Mouse (Mus musculus) neural tube, embryonic 13.5 days (tissue): ENCODE measurements around the gene Cbx8. TPM values are rescaled to one million over a fixed set of nuclear protein-coding genes. Genes with fewer than 3 reads are reported as not detected.

ENCODE experiments used
- ATAC-seq: fragments of 200-750 bp; cut with Nextera tagmentation; 2 replicates; pipeline ENCODE4 v1.8.0; 2017; ENCODE audit warnings: low read depth, mild to moderate bottlenecking, moderate TSS enrichment, moderate library complexity
- H3K27ac ChIP-seq: fragments of 300-500 bp; sonication (generic); replicated peaks from 2 replicates; pipeline ENCODE4 v1.5.1; 2015; ENCODE audit warnings: moderate library complexity, mild to moderate bottlenecking, inconsistent platforms
- H3K27me3 ChIP-seq: fragments of 300-500 bp; sonication (generic); 2 replicates; pipeline ENCODE4 v1.6.1; 2015; ENCODE audit warnings: mild to moderate bottlenecking, inconsistent platforms
- H3K36me3 ChIP-seq: fragments of 300-500 bp; sonication (generic); 2 replicates; pipeline ENCODE4 v1.6.1; 2015; ENCODE audit warnings: mild to moderate bottlenecking, inconsistent platforms
- H3K4me1 ChIP-seq: fragments of 300-500 bp; sonication (generic); replicated peaks from 2 replicates; pipeline ENCODE4 v1.6.1; 2015; ENCODE audit warnings: inconsistent platforms
- H3K4me2 ChIP-seq: fragments of 300-500 bp; sonication (generic); 2 replicates; pipeline ENCODE4 v1.6.1; 2015; ENCODE audit warnings: inconsistent platforms, mild to moderate bottlenecking, moderate library complexity
- H3K4me3 ChIP-seq: fragments of 300-500 bp; sonication (generic); 2 replicates; pipeline ENCODE4 v1.5.1; 2015; ENCODE audit warnings: mild to moderate bottlenecking, inconsistent platforms
- H3K9ac ChIP-seq: fragments of 300-500 bp; sonication (generic); 2 replicates; pipeline ENCODE4 v1.6.1; 2015; ENCODE audit warnings: moderate library complexity, mild to moderate bottlenecking, inconsistent platforms
- H3K9me3 ChIP-seq: fragments of 300-500 bp; sonication (generic); 2 replicates; pipeline ENCODE4 v1.6.1; 2016; ENCODE audit warnings: inconsistent platforms
- whole genome bisulfite sequencing: fragments of 180-500 bp; shearing (Covaris S2); methylation state at CpG from one replicate; pipeline ENCODE4 v1.1.7; 2015; 5-methylcytosine and 5-hydroxymethylcytosine counted together
- polyA plus RNA-seq: library from polyadenylated mRNA; unstranded; fragments of >200 nt; fragmentation: Nextera tagmentation; extraction: Ambion mirVana; gene quantifications from 2 replicates; pipeline ENCODE4 v1.2.1, GENCODE M21; 2015

Gene Cbx8
- polyA plus RNA-seq, 1 experiment from 2014 or later: 8.5 TPM

GRCm38 (mm10) chr11:119083724-119084445, 43.1 kb upstream of the Cbx8 start:
- Histone ChIP-seq H3K27me3 (peaks cover 73% of the 10 kb centered on the region), H3K9me3 (no peaks in the 10 kb centered on the region), H3K4me2 (peak overlapping the region; percentile 86), H3K4me3 (peak overlapping the region; percentile 79), H3K9ac (peak overlapping the region; percentile 95), H3K36me3 (peaks cover 25% of the 10 kb centered on the region), H3K27ac (peak overlapping the region; percentile 99), H3K4me1 (peaks cover 77% of the 10 kb centered on the region)
- ATAC-seq: no peak
- WGBS: 4% methylated on average over 28 of the region's 28 CpGs

- Histone ChIP-seq H3K36me3 (peaks cover 25% of the 10 kb centered on the region), H3K27me3 (peaks cover 67% of the 10 kb centered on the region), H3K4me3 (peak overlapping the region; percentile 79), H3K4me2 (peak overlapping the region; percentile 86), H3K4me1 (peaks cover 83% of the 10 kb centered on the region), H3K9me3 (no peaks in the 10 kb centered on the region), H3K9ac (peak overlapping the region; percentile 95), H3K27ac (no peak overlapping the region)
- no peak for ATAC-seq
- 10% methylated on average over 20 of the region's 20 CpGs for WGBS
Observed at GRCm38 (mm10) chr11:119082638-119083599, 42.1 kb upstream of the Cbx8 start.

- Histone ChIP-seq H3K4me1 (peaks cover 78% of the 10 kb centered on the region), H3K9me3 (no peaks in the 10 kb centered on the region), H3K4me3 (peak overlapping the region; percentile 22; the same call in 1 of the 2 replicates), H3K27ac (no peak overlapping the region), H3K9ac (0 out of 2 replicates have a peak overlapping the region, but pooled peaks have one; percentile 95), H3K27me3 (peaks cover 58% of the 10 kb centered on the region), H3K36me3 (peaks cover 30% of the 10 kb centered on the region), H3K4me2 (peak overlapping the region; percentile 86)
- no peak for ATAC-seq
- 15% methylated on average over 21 of the region's 21 CpGs for WGBS
Observed at GRCm38 (mm10) chr11:119081839-119082637, 41.3 kb upstream of the Cbx8 start.

- H3K9me3 ChIP-seq: no peaks in the 10 kb centered on the region
- peak overlapping the region; percentile 47; the same call in 1 of the 2 replicates for H3K9ac ChIP-seq
- no peak overlapping the region for H3K27ac ChIP-seq
- H3K4me2 ChIP-seq: peak overlapping the region; percentile 45
- WGBS: 17% methylated on average over 44 of the region's 47 CpGs
- peaks cover 30% of the 10 kb centered on the region for H3K36me3 ChIP-seq
- ATAC-seq: no peak
- H3K4me1 ChIP-seq: peaks cover 72% of the 10 kb centered on the region
- H3K27me3 ChIP-seq: peaks cover 53% of the 10 kb centered on the region
- H3K4me3 ChIP-seq: peak overlapping the region; percentile 22
Observed at GRCm38 (mm10) chr11:119081148-119081838, 40.5 kb upstream of the Cbx8 start.

GRCm38 (mm10) chr11:119080461-119081147, 39.8 kb upstream of the Cbx8 start:
- H3K36me3 ChIP-seq: peaks cover 30% of the 10 kb centered on the region
- H3K27me3 ChIP-seq: peaks cover 58% of the 10 kb centered on the region
- H3K9ac ChIP-seq: peak overlapping the region; percentile 53; the same call in 1 of the 2 replicates
- H3K27ac ChIP-seq: no peak overlapping the region
- ATAC-seq: no peak
- peak overlapping the region; percentile 45 for H3K4me2 ChIP-seq
- H3K9me3 ChIP-seq: no peaks in the 10 kb centered on the region
- H3K4me1 ChIP-seq: peaks cover 72% of the 10 kb centered on the region
- peak overlapping the region; percentile 22 for H3K4me3 ChIP-seq
- 25% methylated on average over 33 of the region's 33 CpGs for WGBS

- Histone ChIP-seq H3K36me3 (peaks cover 30% of the 10 kb centered on the region), H3K9ac (peak overlapping the region; percentile 54), H3K4me2 (peak overlapping the region; percentile 47), H3K27me3 (peaks cover 65% of the 10 kb centered on the region), H3K27ac (peak overlapping the region; percentile 63), H3K9me3 (no peaks in the 10 kb centered on the region), H3K4me1 (peaks cover 70% of the 10 kb centered on the region), H3K4me3 (peak overlapping the region; percentile 12)
- 22% methylated on average over 7 of the region's 7 CpGs for WGBS
- ATAC-seq: no peak
Observed at GRCm38 (mm10) chr11:119079445-119079837, 38.7 kb upstream of the Cbx8 start.

GRCm38 (mm10) chr11:119078691-119079444, 38.1 kb upstream of the Cbx8 start:
- Histone ChIP-seq H3K4me1 (peaks cover 70% of the 10 kb centered on the region), H3K9ac (peak overlapping the region; percentile 54), H3K27ac (peak overlapping the region; percentile 74), H3K27me3 (peaks cover 67% of the 10 kb centered on the region), H3K4me2 (peak overlapping the region; percentile 47), H3K36me3 (peaks cover 30% of the 10 kb centered on the region), H3K4me3 (peak overlapping the region; percentile 12), H3K9me3 (no peaks in the 10 kb centered on the region)
- peak; percentile 74 for ATAC-seq
- 3% methylated on average over 21 of the region's 27 CpGs for WGBS

GRCm38 (mm10) chr11:119077755-119078154, 37.0 kb upstream of the Cbx8 start:
- WGBS: 81% methylated on average over 4 of the region's 4 CpGs
- no peaks in the 10 kb centered on the region for H3K9me3 ChIP-seq
- H3K27ac ChIP-seq: no peak overlapping the region
- H3K36me3 ChIP-seq: peaks cover 30% of the 10 kb centered on the region
- no peak overlapping the region for H3K4me2 ChIP-seq
- no peak overlapping the region for H3K9ac ChIP-seq
- ATAC-seq: no peak
- H3K4me3 ChIP-seq: no peak overlapping the region
- peaks cover 56% of the 10 kb centered on the region for H3K27me3 ChIP-seq
- peaks cover 67% of the 10 kb centered on the region for H3K4me1 ChIP-seq

GRCm38 (mm10) chr11:119075805-119076204, 35.0 kb upstream of the Cbx8 start:
- Histone ChIP-seq H3K9me3 (no peaks in the 10 kb centered on the region), H3K36me3 (peaks cover 14% of the 10 kb centered on the region), H3K27ac (no peak overlapping the region), H3K4me3 (no peak overlapping the region), H3K27me3 (peaks cover 52% of the 10 kb centered on the region), H3K4me2 (no peak overlapping the region), H3K4me1 (peaks cover 47% of the 10 kb centered on the region), H3K9ac (no peak overlapping the region)
- WGBS: 92% methylated on average over 5 of the region's 5 CpGs
- ATAC-seq: no peak

- H3K27ac ChIP-seq: no peak overlapping the region
Observed at GRCm38 (mm10) chr11:119073876-119074433, 33.2 kb upstream of the Cbx8 start.

More at GRCm38 (mm10) chr11:119073876-119074433, 33.2 kb upstream of the Cbx8 start:
- peaks cover 30% of the 10 kb centered on the region for H3K4me1 ChIP-seq
- 63% methylated on average over 6 of the region's 6 CpGs for WGBS
- no peak overlapping the region for H3K4me2 ChIP-seq
- ATAC-seq: no peak
- H3K4me3 ChIP-seq: no peak overlapping the region
- no peak overlapping the region for H3K9ac ChIP-seq
- H3K36me3 ChIP-seq: peaks cover 4% of the 10 kb centered on the region; the same call in 1 of the 2 replicates
- H3K27me3 ChIP-seq: peaks cover 44% of the 10 kb centered on the region
- no peaks in the 10 kb centered on the region for H3K9me3 ChIP-seq
